Mouse (Mus musculus): ENCODE measurements around the gene Rab5b. TPM values are rescaled to one million over a fixed set of nuclear protein-coding genes. Genes with fewer than 3 reads are reported as not detected.
"Not testable (repeated sequence)": the region's sequence is repeated elsewhere in the genome, so short reads cannot be mapped to it uniquely, and the experiment has no call there.

Rab5b gene
- polyA plus RNA-seq, 1 experiment = 27.0 TPM

GRCm38 (mm10) chr10:128637011-128637410 is 59.1 kb downstream of the Rab5b start:
- H3K36me3 ChIP-seq (ENCODE audit: control insufficient read depth, insufficient read depth) = no peaks in the 10 kb centered on the region
- H3K79me2 ChIP-seq (ENCODE audit: control insufficient read depth, insufficient read depth) = no peaks in the 10 kb centered on the region
- no peak overlapping the region for H3K4me3 ChIP-seq (ENCODE audit: insufficient read depth, poor library complexity, severe bottlenecking)
- no peaks in the 10 kb centered on the region for H3K79me3 ChIP-seq (ENCODE audit: low read depth)
- TF ChIP-seq MYOG (IDR thresholded peaks at IDR 0.05; ENCODE audit: control insufficient read depth, extremely low read depth, insufficient read length) (no peak), FOSL1 (IDR thresholded peaks at IDR 0.05; ENCODE audit: insufficient read depth, low read length, poor library complexity, severe bottlenecking) (no peak), CEBPB (IDR thresholded peaks at IDR 0.05; ENCODE audit: low read depth) (no peak), MAX (IDR thresholded peaks at IDR 0.05) (no peak), CTCF (IDR thresholded peaks at IDR 0.05; ENCODE audit: control insufficient read depth, insufficient read depth, insufficient read length) (no peak), USF1 (IDR thresholded peaks at IDR 0.05; ENCODE audit: low read depth) (no peak), MYOD1 (IDR thresholded peaks at IDR 0.05; ENCODE audit: control insufficient read depth, insufficient read length, low read depth) (no peak)
- no peak overlapping the region for H3ac ChIP-seq (ENCODE audit: control insufficient read depth, insufficient read length, low read depth)
- H3K27me3 ChIP-seq (ENCODE audit: control insufficient read depth, insufficient read depth, insufficient read length) = peaks cover 16% of the 10 kb centered on the region

GRCm38 (mm10) chr10:128636561-128636960 is 59.5 kb downstream of the Rab5b start:
- no peak overlapping the region for H3ac ChIP-seq (ENCODE audit: control insufficient read depth, insufficient read length, low read depth)
- no peak overlapping the region for H3K4me3 ChIP-seq (ENCODE audit: insufficient read depth, poor library complexity, severe bottlenecking)
- peaks cover 18% of the 10 kb centered on the region for H3K27me3 ChIP-seq (ENCODE audit: control insufficient read depth, insufficient read depth, insufficient read length)
- no peaks in the 10 kb centered on the region for H3K79me2 ChIP-seq (ENCODE audit: control insufficient read depth, insufficient read depth)
- TF ChIP-seq FOSL1 (IDR thresholded peaks at IDR 0.05; ENCODE audit: insufficient read depth, low read length, poor library complexity, severe bottlenecking) = no peak
- TF ChIP-seq MYOD1 (IDR thresholded peaks at IDR 0.05; ENCODE audit: control insufficient read depth, insufficient read length, low read depth) = no peak
- TF ChIP-seq MYOG (IDR thresholded peaks at IDR 0.05; ENCODE audit: control insufficient read depth, extremely low read depth, insufficient read length) = no peak
- no peak for TF ChIP-seq CEBPB (IDR thresholded peaks at IDR 0.05; ENCODE audit: low read depth)
- no peak for TF ChIP-seq USF1 (IDR thresholded peaks at IDR 0.05; ENCODE audit: low read depth)
- no peak for TF ChIP-seq MAX (IDR thresholded peaks at IDR 0.05)
- TF ChIP-seq CTCF (IDR thresholded peaks at IDR 0.05; ENCODE audit: control insufficient read depth, insufficient read depth, insufficient read length) = no peak
- H3K79me3 ChIP-seq (ENCODE audit: low read depth) = no peaks in the 10 kb centered on the region
- no peaks in the 10 kb centered on the region for H3K36me3 ChIP-seq (ENCODE audit: control insufficient read depth, insufficient read depth)

GRCm38 (mm10) chr10:128635697-128636096 is 60.4 kb downstream of the Rab5b start:
- no peaks in the 10 kb centered on the region for H3K36me3 ChIP-seq (ENCODE audit: control insufficient read depth, insufficient read depth)
- H3K79me2 ChIP-seq (ENCODE audit: control insufficient read depth, insufficient read depth) = no peaks in the 10 kb centered on the region
- TF ChIP-seq MYOG (IDR thresholded peaks at IDR 0.05; ENCODE audit: control insufficient read depth, extremely low read depth, insufficient read length) = no peak
- no peak for TF ChIP-seq MYOD1 (IDR thresholded peaks at IDR 0.05; ENCODE audit: control insufficient read depth, insufficient read length, low read depth)
- no peak for TF ChIP-seq CEBPB (IDR thresholded peaks at IDR 0.05; ENCODE audit: low read depth)
- TF ChIP-seq CTCF (IDR thresholded peaks at IDR 0.05; ENCODE audit: control insufficient read depth, insufficient read depth, insufficient read length) = no peak
- TF ChIP-seq MAX (IDR thresholded peaks at IDR 0.05) = no peak
- no peak for TF ChIP-seq USF1 (IDR thresholded peaks at IDR 0.05; ENCODE audit: low read depth)
- H3K79me3 ChIP-seq (ENCODE audit: low read depth) = no peaks in the 10 kb centered on the region
- no peak overlapping the region for H3K4me3 ChIP-seq (ENCODE audit: insufficient read depth, poor library complexity, severe bottlenecking)
- no peak overlapping the region for H3ac ChIP-seq (ENCODE audit: control insufficient read depth, insufficient read length, low read depth)
- peaks cover 19% of the 10 kb centered on the region for H3K27me3 ChIP-seq (ENCODE audit: control insufficient read depth, insufficient read depth, insufficient read length)

GRCm38 (mm10) chr10:128631571-128631970 is 64.5 kb downstream of the Rab5b start:
- H3K36me3 ChIP-seq (ENCODE audit: control insufficient read depth, insufficient read depth) = no peaks in the 10 kb centered on the region
- no peaks in the 10 kb centered on the region for H3K79me2 ChIP-seq (ENCODE audit: control insufficient read depth, insufficient read depth)
- H3ac ChIP-seq (ENCODE audit: control insufficient read depth, insufficient read length, low read depth) = no peak overlapping the region
- H3K4me3 ChIP-seq (ENCODE audit: insufficient read depth, poor library complexity, severe bottlenecking) = no peak overlapping the region
- H3K27me3 ChIP-seq (ENCODE audit: control insufficient read depth, insufficient read depth, insufficient read length) = peaks cover 23% of the 10 kb centered on the region
- no peak for TF ChIP-seq MAX (IDR thresholded peaks at IDR 0.05)
- no peak for TF ChIP-seq CEBPB (IDR thresholded peaks at IDR 0.05; ENCODE audit: low read depth)
- TF ChIP-seq MYOD1 (IDR thresholded peaks at IDR 0.05; ENCODE audit: control insufficient read depth, insufficient read length, low read depth) = no peak
- TF ChIP-seq FOSL1 (IDR thresholded peaks at IDR 0.05; ENCODE audit: insufficient read depth, low read length, poor library complexity, severe bottlenecking) = no peak
- no peak for TF ChIP-seq USF1 (IDR thresholded peaks at IDR 0.05; ENCODE audit: low read depth)
- TF ChIP-seq MYOG (IDR thresholded peaks at IDR 0.05; ENCODE audit: control insufficient read depth, extremely low read depth, insufficient read length) = no peak
- no peak for TF ChIP-seq CTCF (IDR thresholded peaks at IDR 0.05; ENCODE audit: control insufficient read depth, insufficient read depth, insufficient read length)
- no peaks in the 10 kb centered on the region for H3K79me3 ChIP-seq (ENCODE audit: low read depth)

GRCm38 (mm10) chr10:128630306-128630705 is 65.8 kb downstream of the Rab5b start:
- Histone ChIP-seq H3K27me3 (ENCODE audit: control insufficient read depth, insufficient read depth, insufficient read length) (peaks cover 19% of the 10 kb centered on the region), H3K79me2 (ENCODE audit: control insufficient read depth, insufficient read depth) (peaks cover 11% of the 10 kb centered on the region)
- H3K4me3 ChIP-seq (ENCODE audit: insufficient read depth, poor library complexity, severe bottlenecking); H3K36me3 ChIP-seq (ENCODE audit: control insufficient read depth, insufficient read depth); H3ac ChIP-seq (ENCODE audit: control insufficient read depth, insufficient read length, low read depth); H3K79me3 ChIP-seq (ENCODE audit: low read depth): not testable (repeated sequence)

GRCm38 (mm10) chr10:128629746-128630145 is 66.3 kb downstream of the Rab5b start:
- Histone ChIP-seq H3ac (ENCODE audit: control insufficient read depth, insufficient read length, low read depth) (no peak overlapping the region), H3K27me3 (ENCODE audit: control insufficient read depth, insufficient read depth, insufficient read length) (peaks cover 19% of the 10 kb centered on the region), H3K79me3 (ENCODE audit: low read depth) (peaks cover 12% of the 10 kb centered on the region), H3K36me3 (ENCODE audit: control insufficient read depth, insufficient read depth) (peaks cover 12% of the 10 kb centered on the region), H3K4me3 (ENCODE audit: insufficient read depth, poor library complexity, severe bottlenecking) (no peak overlapping the region), H3K79me2 (ENCODE audit: control insufficient read depth, insufficient read depth) (peaks cover 16% of the 10 kb centered on the region)
- no peak for TF ChIP-seq MAX (IDR thresholded peaks at IDR 0.05)
- TF ChIP-seq CTCF (IDR thresholded peaks at IDR 0.05; ENCODE audit: control insufficient read depth, insufficient read depth, insufficient read length) = no peak
- no peak for TF ChIP-seq MYOD1 (IDR thresholded peaks at IDR 0.05; ENCODE audit: control insufficient read depth, insufficient read length, low read depth)
- no peak for TF ChIP-seq MYOG (IDR thresholded peaks at IDR 0.05; ENCODE audit: control insufficient read depth, extremely low read depth, insufficient read length)
- no peak for TF ChIP-seq USF1 (IDR thresholded peaks at IDR 0.05; ENCODE audit: low read depth)
- no peak for TF ChIP-seq CEBPB (IDR thresholded peaks at IDR 0.05; ENCODE audit: low read depth)
- TF ChIP-seq FOSL1 (IDR thresholded peaks at IDR 0.05; ENCODE audit: insufficient read depth, low read length, poor library complexity, severe bottlenecking) = no peak
